Mouse (Mus musculus) ES-E14 (cell line): ENCODE measurements around the gene Slc36a4. TPM values are rescaled to one million over a fixed set of nuclear protein-coding genes. Genes with fewer than 3 reads are reported as not detected.

Source experiments
- DNase-seq: peaks from one replicate; pipeline ENCODE4 v3.0.0-alpha.2; 2013; ENCODE audit warnings: low read depth, low spot score
- H3K27ac ChIP-seq: 2 replicates; pipeline ENCODE4 v1.5.1; 2012; ENCODE audit warnings: low read depth, mild to moderate bottlenecking, low read length, moderate library complexity, mixed read lengths; ENCODE audit not compliant: poor library complexity, insufficient read depth, severe bottlenecking
- H3K36me3 ChIP-seq: 2 replicates; pipeline ENCODE4 v1.6.1; 2012; ENCODE audit warnings: mild to moderate bottlenecking, low read length, moderate library complexity, mixed read lengths; ENCODE audit not compliant: control insufficient read depth, poor library complexity, insufficient read depth, severe bottlenecking
- H3K4me1 ChIP-seq, 2 experiments: fragments of 150-350 bp in 1 of 2; sonication (generic) in 1 of 2; 2 replicates each; pipeline ENCODE4 v1.6.1; 2012; ENCODE audit warnings: low read length in 2 of 2, mild to moderate bottlenecking in 1 of 2, mixed read lengths in 1 of 2; ENCODE audit not compliant: control insufficient read depth in 2 of 2, insufficient read depth in 2 of 2, poor library complexity in 1 of 2
- H3K4me3 ChIP-seq, 2 experiments: fragments of 150-350 bp in 1 of 2; sonication (generic) in 1 of 2; 2 replicates each; pipeline ENCODE4 v1.5.1; 2012; ENCODE audit warnings: low read length in 2 of 2, low read depth in 1 of 2, mild to moderate bottlenecking in 1 of 2, mixed read lengths in 1 of 2; ENCODE audit not compliant: insufficient read depth in 1 of 2, poor library complexity in 1 of 2, severe bottlenecking in 1 of 2
- H3K9ac ChIP-seq: 2 replicates; pipeline ENCODE4 v1.6.1; 2012; ENCODE audit warnings: low read depth, mild to moderate bottlenecking, low read length, mixed read lengths; ENCODE audit not compliant: poor library complexity, insufficient read depth, severe bottlenecking
- H3K9me3 ChIP-seq: fragments of 150-350 bp; sonication (generic); 2 replicates; pipeline ENCODE4 v1.6.1; 2012; ENCODE audit warnings: low read depth, mild to moderate bottlenecking, low read length; ENCODE audit not compliant: control insufficient read depth, insufficient read depth
- CHD2 ChIP-seq: IDR thresholded peaks from 2 replicates; pipeline ENCODE4 v1.6.1; 2014; ENCODE audit warnings: mild to moderate bottlenecking, low read depth, low read length, inconsistent platforms
- HCFC1 ChIP-seq: IDR thresholded peaks from 2 replicates; pipeline ENCODE4 v1.6.1; 2012; ENCODE audit warnings: low read length, inconsistent platforms, borderline replicate concordance; ENCODE audit not compliant: insufficient read depth
- MAFK ChIP-seq: IDR thresholded peaks from 2 replicates; pipeline ENCODE4 v1.6.1; 2014; ENCODE audit warnings: mild to moderate bottlenecking, low read depth, low read length, inconsistent platforms; ENCODE audit not compliant: insufficient read depth
- ZC3H11A ChIP-seq: IDR thresholded peaks from 2 replicates; pipeline ENCODE4 v1.6.1; 2012; ENCODE audit warnings: low read depth, mild to moderate bottlenecking, inconsistent platforms, low read length, borderline replicate concordance
- ZNF384 ChIP-seq: IDR thresholded peaks from 2 replicates; pipeline ENCODE4 v1.6.1; 2012; ENCODE audit warnings: low read depth, low read length, inconsistent platforms
- in situ Hi-C, 2 experiments: fragments of 600-800 bp; cut with MboI; formaldehyde crosslinking; loops; one replicate each; pipeline ENCODE4 v1.15.1; 2025; ENCODE audit warnings: low sequenced_read_pairs in 2 of 2, inconsistent platforms in 1 of 2; ENCODE audit not compliant: unreplicated experiment in 2 of 2
- total RNA-seq: library from RNA; depleted of rRNA; stranded (reverse); fragments of 300-350 nt; gene quantifications from 2 replicates; pipeline ENCODE4 v1.2.3, GENCODE M21; 2012

Gene Slc36a4
- total RNA-seq, 1 experiment, result 3.9 TPM

GRCm38 (mm10) chr9:15681855-15682466 lies 27.6 kb upstream of the Slc36a4 start:
- Histone ChIP-seq H3K36me3 (no peaks in the 10 kb centered on the region), H3K27ac (no peak overlapping the region), H3K9ac (no peak overlapping the region), H3K4me3 (no peak overlapping the region), H3K4me1 (no peaks in the 10 kb centered on the region), H3K9me3 (no peaks in the 10 kb centered on the region)
- peak; percentile 26 for DNase-seq
- TF ChIP-seq ZNF384, result no peak
- TF ChIP-seq ZC3H11A, result peak; percentile 74
- in situ Hi-C loops, result loop anchor here in 1 of 2 experiments (10.0 kb wide), 1 partner anchor 193 kb away; the partner anchor contains the start of gene Mtnr1b

DNA sequence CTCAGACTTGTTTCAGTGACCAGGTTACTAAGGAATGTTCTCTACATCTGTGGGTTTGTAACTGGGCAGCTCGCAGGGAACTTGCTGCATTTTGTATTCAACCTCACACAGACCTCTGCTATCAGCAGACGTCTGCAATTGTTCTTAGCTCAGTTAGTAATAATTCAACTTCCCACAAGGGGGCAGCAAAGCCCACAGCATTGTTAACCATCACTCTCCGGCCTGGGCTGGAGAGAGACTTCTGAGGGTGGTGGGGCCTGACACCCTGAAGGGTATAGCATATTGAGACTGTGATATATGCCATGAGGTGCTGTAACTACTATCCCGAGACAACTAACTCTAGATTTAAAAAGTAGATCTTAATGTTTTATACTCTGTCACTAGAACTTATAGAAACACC lies 24.3 kb upstream of the Slc36a4 start:
- in situ Hi-C loops, result loop anchor here in 1 of 2 experiments (10.0 kb wide), 1 partner anchor 190 kb away; the partner anchor contains the start of gene Mtnr1b
- Histone ChIP-seq H3K9me3 (no peaks in the 10 kb centered on the region), H3K4me3 (no peak overlapping the region), H3K4me1 (no peaks in the 10 kb centered on the region), H3K36me3 (no peaks in the 10 kb centered on the region), H3K27ac (no peak overlapping the region), H3K9ac (no peak overlapping the region)
- TF ChIP-seq HCFC1 (no peak), ZC3H11A (peak; percentile 82; the same call in 1 of the 2 replicates)
- DNase-seq, result peak; percentile 64

DNA sequence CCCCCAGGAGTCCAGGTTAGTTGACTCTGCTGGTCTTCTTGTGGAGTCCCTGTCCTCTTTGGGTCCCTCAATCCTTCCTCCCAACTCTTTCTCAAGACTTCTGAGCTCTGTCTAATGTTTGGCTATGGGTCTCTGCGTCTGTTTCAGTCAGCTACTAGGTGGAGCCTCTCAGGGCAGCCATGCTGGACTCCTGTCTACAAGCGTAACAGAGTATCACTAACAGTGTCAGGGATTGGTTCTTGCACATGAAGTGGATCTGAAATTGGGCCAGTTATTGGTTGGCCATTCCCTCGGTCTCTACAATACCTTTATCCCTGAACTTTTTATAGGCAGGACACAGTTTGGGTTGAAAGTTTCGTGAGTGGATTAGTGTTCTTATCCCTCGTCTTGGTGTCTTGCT lies 22.2 kb upstream of the Slc36a4 start:
- in situ Hi-C loops, result loop anchor here in 1 of 2 experiments (10.0 kb wide), 1 partner anchor 187 kb away; the partner anchor contains the start of gene Mtnr1b
- H3K36me3 ChIP-seq, result no peaks in the 10 kb centered on the region
- DNase-seq, result no peak

DNA sequence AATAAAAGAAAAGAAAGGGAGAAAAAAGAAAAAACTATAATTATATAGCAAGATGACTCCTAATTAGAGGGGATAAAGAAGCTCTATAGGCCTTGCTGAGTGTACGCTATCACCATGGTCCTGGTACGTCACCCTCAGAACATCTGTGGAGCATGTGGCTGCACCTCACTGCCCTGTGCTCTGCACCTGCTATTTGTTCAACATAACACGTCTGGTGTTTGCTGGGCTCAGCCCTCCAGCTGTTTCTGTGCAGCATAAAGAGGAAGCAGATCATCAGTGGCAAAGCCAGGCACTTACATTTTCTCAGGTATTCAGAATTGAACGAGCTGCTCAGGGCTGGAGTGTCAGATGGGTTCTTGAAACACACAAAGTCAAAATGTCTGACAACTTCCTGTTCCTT lies 15.7 kb upstream of the Slc36a4 start:
- Histone ChIP-seq H3K4me3 (no peak overlapping the region), H3K9ac (no peak overlapping the region), H3K4me1 (no peaks in the 10 kb centered on the region), H3K36me3 (no peaks in the 10 kb centered on the region), H3K27ac (no peak overlapping the region), H3K9me3 (no peaks in the 10 kb centered on the region)
- DNase-seq, result no peak
- in situ Hi-C loops, result no loop called here
- TF ChIP-seq CHD2 (no peak), MAFK (no peak), ZC3H11A (no peak), ZNF384 (no peak), HCFC1 (no peak)

More for the DNA sequence above, 22.2 kb upstream of the Slc36a4 start:
- no peak overlapping the region for H3K4me3 ChIP-seq
- H3K9ac ChIP-seq, result no peak overlapping the region
- no peak overlapping the region for H3K27ac ChIP-seq
- TF ChIP-seq ZC3H11A, result no peak
- TF ChIP-seq HCFC1, result no peak
- TF ChIP-seq MAFK, result no peak
- TF ChIP-seq CHD2, result no peak
- TF ChIP-seq ZNF384, result no peak
- no peaks in the 10 kb centered on the region for H3K4me1 ChIP-seq
- H3K9me3 ChIP-seq, result no peaks in the 10 kb centered on the region

- H3K9me3 ChIP-seq, result no peaks in the 10 kb centered on the region
- H3K36me3 ChIP-seq, result no peaks in the 10 kb centered on the region
- H3K4me1 ChIP-seq, result no peaks in the 10 kb centered on the region
- no peak for DNase-seq
- no peak overlapping the region for H3K9ac ChIP-seq
- no peak overlapping the region for H3K4me3 ChIP-seq
- in situ Hi-C loops, result no loop called here
- no peak overlapping the region for H3K27ac ChIP-seq
- TF ChIP-seq ZC3H11A (no peak), HCFC1 (no peak), MAFK (no peak), CHD2 (no peak), ZNF384 (no peak)
Observed at GRCm38 (mm10) chr9:15694989-15695388, 14.5 kb upstream of the Slc36a4 start.
